Mouse (Mus musculus): Measurements from ENCODE around the gene Atg7.

- TF ChIP-seq ZC3H11A (IDR thresholded peaks at IDR 0.05; ENCODE audit: borderline replicate concordance, low read depth, low read length) (no peak), CHD2 (IDR thresholded peaks at IDR 0.05; ENCODE audit: low read depth, low read length) (no peak)
These were observed 100.9 kb downstream of the Atg7 start for GRCm38 (mm10) chr6:114743845-114744244.
